26 mouse cellular contexts compared by ENCODE assay signal in genomic region chr12:41508610-41509009, GRCm38 (mm10). TPM values are rescaled to one million over a fixed set of nuclear protein-coding genes. Genes with fewer than 3 reads are reported as not detected.
DNase-seq lines count a peak whose midpoint lies in the region; ATAC-seq lines count a peak whose summit lies in the region.
"Had no signal": no experiment of that assay in that cellular context is flagged by ENCODE, and none has a peak within 500 bp of the region (broad histone marks: within the 10 kb centered on the region; RNA-seq: fewer than 3 reads in every experiment).

No protein-coding gene starts in this region.

- peak; percentile 82 for ATAC-seq in frontal cortex, adult (ENCODE audit: low TSS enrichment)
- ATAC-seq in megakaryocyte progenitor cell, adult 5-6 weeks (replicated peaks; ENCODE audit: poor library complexity), result peak; percentile 50; the same call in 1 of the 2 replicates
- ATAC-seq in megakaryocyte, adult 5-6 weeks (ENCODE audit: poor library complexity, severe bottlenecking), result no peak
- ATAC-seq: forebrain, embryonic 13.5 days; forebrain, embryonic 16.5 days; hindbrain, postnatal 0 days; inflammation-experienced regulatory T-cells, adult 6 months; intestine, embryonic 16.5 days had no signal

- no peaks in the 10 kb centered on the region for H3K9me3 ChIP-seq in heart, embryonic 10.5 days
- H3K9me3 ChIP-seq: forebrain, embryonic 10.5 days; forebrain, embryonic 13.5 days; heart, embryonic 12.5 days; heart, embryonic 15.5 days had no signal

- H3K4me3 ChIP-seq in heart, embryonic 10.5 days, result no peak overlapping the region
- H3K4me3 ChIP-seq: forebrain, embryonic 10.5 days; forebrain, embryonic 13.5 days; heart, embryonic 12.5 days; heart, embryonic 15.5 days had no signal

- H3K36me3 ChIP-seq in heart, embryonic 10.5 days, result no peaks in the 10 kb centered on the region
- H3K36me3 ChIP-seq: forebrain, embryonic 10.5 days; heart, embryonic 12.5 days; heart, embryonic 15.5 days had no signal

- H3K4me1 ChIP-seq in heart, embryonic 10.5 days, result no peaks in the 10 kb centered on the region
- H3K4me1 ChIP-seq: forebrain, embryonic 10.5 days; forebrain, embryonic 13.5 days; heart, embryonic 12.5 days; heart, embryonic 15.5 days had no signal

- no peak for DNase-seq in frontal cortex, postnatal 14 days (ENCODE audit: low spot score in 2 of 2)
- DNase-seq in heart, adult 11 months, result peak; percentile 83
- no peak for DNase-seq in heart, embryonic 10.5 days (ENCODE audit: low spot score)
- DNase-seq in brain, adult 2 months (ENCODE audit: low read depth, low spot score), result peak; percentile 54
- no peak for DNase-seq in spleen, postnatal 10 days (ENCODE audit: low spot score in 2 of 2)
- DNase-seq: adrenal gland, adult 2 months; adrenal gland, postnatal 14 days; cerebellum, adult 11-12 months; cerebellum, adult 8-10 months; cerebellum, postnatal 10 days; cerebellum, postnatal 36 days; gastrocnemius, postnatal 10 days; heart, postnatal 10 days; heart, postnatal 36 days had no signal

- no peaks in the 10 kb centered on the region for H3K27me3 ChIP-seq in heart, embryonic 10.5 days (ENCODE audit: insufficient read depth, poor library complexity, severe bottlenecking)
- H3K27me3 ChIP-seq: forebrain, embryonic 13.5 days; heart, embryonic 12.5 days; heart, embryonic 15.5 days had no signal

- WGBS in heart, embryonic 10.5 days, result 88% methylated on average over 4 of the region's 4 CpGs

- H3K27ac ChIP-seq in heart, embryonic 10.5 days, result no peak overlapping the region
- H3K27ac ChIP-seq: forebrain, embryonic 10.5 days; forebrain, embryonic 13.5 days; heart, embryonic 15.5 days; hindbrain, embryonic 14.5 days; hindbrain, postnatal 0 days had no signal

RNA-seq across cellular contexts. Expression of gene Lrrn3, which starts 22.4 kb away (rescaled TPM):
- 3.8 and 4.2 TPM in 2 replicates for polyA plus RNA-seq in heart, embryonic 10.5 days (2016; fragmentation: Nextera tagmentation; extraction: Ambion mirVana)
- 0.15 TPM in 1 of 2 replicates, not detected in the other for total RNA-seq in megakaryocyte progenitor cell, adult 5-6 weeks (2015)
- total RNA-seq in megakaryocyte progenitor cell, adult 5-6 weeks (2017), result 0.30 and 0.58 TPM in 2 replicates
- 0.20 and 0.25 TPM in 2 replicates for total RNA-seq in megakaryocyte, adult 5-6 weeks (2015)
- not detected in 2 replicates for total RNA-seq in megakaryocyte, adult 5-6 weeks (2017)

Comparison
In these comparisons a context has a peak if more than half of its experiments do, and no peak if none do; other contexts are left out.
1. DNase-seq: peak in heart, adult 11 months (single experiment) and brain, adult 2 months (single experiment); none in frontal cortex, postnatal 14 days (0 of 2), heart, embryonic 10.5 days (single experiment) and spleen, postnatal 10 days (0 of 2).